Mouse (Mus musculus): ENCODE measurements around the gene Eef2k.
"Not testable (repeated sequence)": the region's sequence is repeated elsewhere in the genome, so short reads cannot be mapped to it uniquely, and the experiment has no call there.

Eef2k gene

DNA sequence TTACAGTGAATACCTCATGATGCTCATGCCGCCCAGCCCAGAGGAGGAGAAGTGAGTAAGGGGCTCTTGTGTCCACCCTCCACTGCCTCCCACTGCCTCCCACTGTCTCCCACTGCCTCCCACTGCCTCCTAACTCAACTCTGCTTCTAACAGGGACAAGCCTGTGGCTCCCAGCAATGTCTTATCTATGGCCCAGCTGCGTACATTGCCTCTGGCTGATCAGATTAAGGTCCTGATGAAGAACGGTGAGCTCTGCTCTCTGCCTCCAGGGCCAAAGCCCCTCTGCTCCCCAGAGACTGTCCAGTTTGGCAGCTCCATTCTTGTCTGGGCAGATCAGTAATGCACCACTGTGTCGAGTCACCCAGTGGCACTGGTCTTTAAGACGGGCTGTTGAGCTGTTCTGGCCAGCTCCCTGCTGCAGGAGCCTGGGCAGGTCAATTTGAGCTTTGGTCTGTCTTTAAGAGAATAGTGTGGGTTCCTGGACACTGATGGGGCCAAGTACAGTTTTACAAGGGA is 91.1 kb downstream of the Eef2k start:
- DNase-seq (ENCODE audit: low read depth, low spot score) = no peak

- peak; percentile 77 for DNase-seq (ENCODE audit: low read depth, low spot score)
These were observed 92.1 kb downstream of the Eef2k start for GRCm38 (mm10) chr7:120934716-120935115.

DNA sequence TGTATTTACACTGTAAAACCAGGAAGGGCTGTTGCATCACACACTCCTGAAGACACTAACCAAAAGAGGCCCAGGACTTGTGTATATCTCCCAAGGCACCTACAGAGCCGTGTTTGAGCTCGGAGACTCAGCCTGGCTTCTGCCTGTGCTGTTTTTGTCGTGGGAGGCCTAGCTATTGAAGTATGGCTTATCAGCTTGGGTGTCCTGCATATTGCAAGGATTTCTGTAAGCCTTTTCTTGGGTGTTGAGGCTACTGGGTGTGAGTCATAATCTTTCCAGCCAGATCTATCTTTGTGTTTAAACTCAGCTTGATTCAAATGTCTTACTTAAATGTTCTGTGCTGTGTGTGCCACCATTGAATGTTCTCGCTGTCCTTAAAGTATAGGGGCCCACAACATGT is 93.9 kb downstream of the Eef2k start:
- DNase-seq (ENCODE audit: low read depth, low spot score) = no peak

- DNase-seq (ENCODE audit: low read depth, low spot score) = no peak
These were observed 95.6 kb downstream of the Eef2k start for GRCm38 (mm10) chr7:120938206-120938605.

DNA sequence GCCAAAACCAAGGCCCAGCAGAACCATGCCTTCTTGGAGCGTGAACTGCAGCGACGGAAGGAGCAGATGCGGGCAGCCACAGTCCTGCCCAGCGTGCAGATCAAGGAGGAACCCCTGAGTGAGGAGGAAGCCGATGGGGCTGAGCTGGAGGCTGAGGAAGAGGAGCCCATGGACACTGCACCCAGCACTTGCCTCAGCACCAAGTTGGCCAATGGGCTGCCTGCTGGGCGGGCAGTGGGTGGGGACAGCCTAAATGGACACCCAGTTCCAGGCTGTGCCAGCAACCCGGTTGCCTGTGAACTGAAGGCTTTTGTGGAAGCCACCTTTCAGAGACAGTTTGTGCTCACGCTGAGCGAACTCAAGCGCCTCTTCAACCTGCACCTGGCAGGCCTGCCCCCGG is 97.7 kb downstream of the Eef2k start:
- DNase-seq (ENCODE audit: low read depth, low spot score) = no peak

DNA sequence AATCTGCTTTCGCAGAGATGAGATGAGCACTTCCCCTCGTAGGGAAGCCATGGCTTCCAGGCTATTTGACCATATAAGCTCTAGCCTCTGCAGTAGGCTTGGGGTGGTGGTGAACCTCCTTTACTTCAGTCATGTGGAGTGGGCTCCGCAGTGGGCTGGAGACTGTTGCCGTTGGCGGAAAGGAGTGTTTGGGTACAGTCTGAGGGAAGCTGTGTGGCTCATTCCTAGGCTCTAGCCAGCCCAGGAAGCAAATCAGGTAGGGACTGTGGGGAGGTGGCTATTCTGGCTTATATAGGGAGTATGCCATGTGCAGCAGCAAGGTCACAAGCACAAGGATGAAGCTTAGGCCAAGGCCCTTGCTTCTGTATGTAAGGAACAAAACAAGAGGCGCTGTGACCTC is 98.6 kb downstream of the Eef2k start:
- DNase-seq (ENCODE audit: low read depth, low spot score) = no peak

DNA sequence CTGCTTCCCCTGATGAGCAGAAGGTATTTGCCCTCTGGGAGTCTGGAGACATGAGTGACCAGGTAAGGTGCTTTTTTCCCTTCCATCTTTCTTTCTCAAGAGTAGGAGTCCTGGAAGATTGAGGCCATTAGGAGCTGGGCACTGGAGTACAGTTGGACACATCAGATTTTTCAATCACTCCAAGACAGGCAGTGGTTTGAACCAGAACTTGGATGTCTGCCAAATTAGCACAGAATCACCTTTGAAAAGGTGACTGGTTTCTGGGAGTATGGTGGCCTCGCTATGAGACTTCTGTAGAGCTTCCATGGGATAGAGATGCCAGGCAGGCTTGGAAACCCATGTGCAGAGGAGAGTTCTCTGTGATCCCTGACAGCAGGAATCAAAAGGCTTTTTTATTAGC is 99.9 kb downstream of the Eef2k start:
- no peak for DNase-seq (ENCODE audit: low read depth, low spot score)

DNA sequence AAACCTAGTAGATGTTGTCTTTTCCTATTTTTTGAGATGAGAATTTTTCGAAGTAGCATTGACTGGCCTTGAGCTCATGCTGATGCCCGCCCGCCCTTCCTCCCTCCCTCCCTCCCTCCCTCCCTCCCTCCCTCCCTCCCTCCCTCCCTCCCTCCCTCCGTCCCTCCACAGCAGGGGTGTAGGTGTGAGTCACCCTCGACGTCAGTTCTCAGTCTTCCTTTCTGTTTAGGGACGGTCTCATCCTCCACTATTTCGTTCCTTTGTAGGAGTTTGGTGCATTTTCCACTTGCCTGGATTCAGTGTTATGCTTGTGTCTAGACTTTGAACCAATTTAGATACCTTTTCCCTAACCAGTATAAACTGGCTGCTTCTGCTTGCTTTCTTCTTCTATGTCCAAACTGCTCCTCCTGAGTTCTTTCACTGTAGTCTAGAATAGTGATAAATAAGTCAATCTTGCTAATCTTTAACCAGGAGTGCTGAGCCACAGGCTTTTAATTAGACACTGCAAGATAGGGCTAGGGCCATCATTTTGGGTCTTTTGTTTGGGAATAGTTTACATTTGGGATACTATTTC is 101.4 kb downstream of the Eef2k start:
- DNase-seq (ENCODE audit: low read depth, low spot score) = no peak

- not testable (repeated sequence) for DNase-seq (ENCODE audit: low read depth, low spot score)
These were observed 111.0 kb downstream of the Eef2k start for GRCm38 (mm10) chr7:120953591-120953990.

Data from CD4-positive, CD25-positive, alpha-beta regulatory T cell, adult 2 months (primary cell).